Mouse (Mus musculus): ENCODE measurements at regions not wholly inside any gene's neighbourhood (a gene's known extent, or its start where the extent isn't known, plus 50 kb on each side); places are given as distances from the start of the nearest gene placed in this dataset.

DNA sequence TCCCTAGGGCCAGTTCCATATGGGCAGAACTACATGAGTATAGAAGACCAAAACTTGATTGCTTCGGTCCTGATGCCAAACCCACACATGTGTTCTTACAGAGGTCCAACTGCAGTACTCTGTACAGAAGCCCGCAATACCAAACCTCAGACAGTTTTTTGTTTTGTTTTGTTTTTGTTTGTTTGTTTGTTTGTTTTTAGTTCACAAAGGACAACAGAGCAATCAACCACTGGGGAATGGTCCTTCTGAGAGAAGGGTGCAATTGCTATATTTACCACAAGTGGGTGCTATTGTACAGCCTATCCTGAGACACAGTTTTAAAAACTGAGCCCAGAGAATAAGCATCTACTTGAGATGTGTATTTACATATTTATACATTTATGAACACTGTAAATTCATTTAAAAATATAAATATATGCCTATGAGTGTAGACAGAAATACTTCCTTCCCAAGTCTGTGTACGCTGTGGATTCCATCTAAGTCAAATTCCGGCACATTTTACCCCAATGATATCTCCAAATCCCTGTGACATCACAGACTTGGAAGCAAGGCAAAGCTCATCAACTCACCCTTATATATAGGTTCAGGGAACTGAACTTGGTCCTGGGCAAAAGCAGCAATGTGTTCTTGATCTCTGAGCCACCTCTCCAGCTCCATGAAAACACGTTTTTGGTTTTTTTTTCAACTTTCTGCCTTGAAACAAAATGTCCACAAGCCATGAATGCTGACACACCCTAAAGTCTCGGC, 101.3 kb upstream of the A26c2 start:
- Histone ChIP-seq H3K4me1 (no peaks in the 10 kb centered on the region), H3K9me3 (no peaks in the 10 kb centered on the region), H3K27me3 (ENCODE audit: poor library complexity, severe bottlenecking) (no peaks in the 10 kb centered on the region), H3K36me3 (replicated peaks) (no peaks in the 10 kb centered on the region), H3K4me3 (no peak overlapping the region), H3K27ac (no peak overlapping the region)
- no peak for DNase-seq (ENCODE audit: extremely low spot score, low spot score)
- WGBS, result 71% methylated on average over 6 of the region's 6 CpGs

- H3K27me3 ChIP-seq (ENCODE audit: poor library complexity, severe bottlenecking), result no peaks in the 10 kb centered on the region
- WGBS, result 3% methylated on average over 1 of the region's 1 CpGs
- no peaks in the 10 kb centered on the region for H3K9me3 ChIP-seq
- no peaks in the 10 kb centered on the region for H3K36me3 ChIP-seq (replicated peaks)
- peak; percentile 30 for DNase-seq (ENCODE audit: extremely low spot score, low spot score)
- H3K4me3 ChIP-seq, result no peak overlapping the region
- no peak overlapping the region for H3K27ac ChIP-seq
- no peaks in the 10 kb centered on the region for H3K4me1 ChIP-seq
Measured at GRCm38 (mm10) chr7:62922246-62922645, 98.8 kb upstream of the A26c2 start.

DNA sequence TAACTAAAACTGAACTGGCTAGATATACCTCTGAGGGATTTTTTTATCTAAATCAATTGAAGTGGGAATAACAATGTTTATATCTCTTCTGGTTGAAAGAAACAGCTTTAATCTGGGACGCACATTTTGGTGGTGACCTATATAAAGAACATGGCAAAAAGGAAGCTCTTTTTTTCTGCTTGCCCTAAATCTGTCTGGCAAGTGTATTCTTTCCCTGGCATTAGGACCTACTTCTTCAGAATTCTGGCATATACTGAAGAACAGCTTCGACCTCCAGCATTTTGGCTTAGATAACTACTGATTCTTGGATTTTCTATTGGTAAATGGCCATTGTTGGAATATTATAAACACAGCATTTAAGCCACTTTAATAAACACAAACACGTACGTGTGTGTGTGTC, 70.9 kb upstream of the A26c2 start:
- Histone ChIP-seq H3K27ac (no peak overlapping the region), H3K27me3 (ENCODE audit: poor library complexity, severe bottlenecking) (no peaks in the 10 kb centered on the region), H3K36me3 (replicated peaks) (no peaks in the 10 kb centered on the region), H3K4me3 (no peak overlapping the region), H3K4me1 (no peaks in the 10 kb centered on the region), H3K9me3 (no peaks in the 10 kb centered on the region)
- 83% methylated on average over 4 of the region's 4 CpGs for WGBS
- DNase-seq (ENCODE audit: extremely low spot score, low spot score), result no peak

GRCm38 (mm10) chr7:62877033-62877432, 53.6 kb upstream of the A26c2 start:
- 18% methylated on average over 1 of the region's 1 CpGs for WGBS
- Histone ChIP-seq H3K27ac (no peak overlapping the region), H3K36me3 (replicated peaks) (no peaks in the 10 kb centered on the region), H3K27me3 (ENCODE audit: poor library complexity, severe bottlenecking) (no peaks in the 10 kb centered on the region), H3K9me3 (peaks cover 6% of the 10 kb centered on the region; the same call in 1 of the 2 replicates), H3K4me1 (no peaks in the 10 kb centered on the region), H3K4me3 (no peak overlapping the region)
- DNase-seq (ENCODE audit: extremely low spot score, low spot score), result no peak

Data from forebrain, embryonic 10.5 days (tissue).